Mouse (Mus musculus): ENCODE measurements around the gene Bcl3. TPM values are rescaled to one million over a fixed set of nuclear protein-coding genes. Genes with fewer than 3 reads are reported as not detected.

Bcl3 gene
- total RNA-seq, 2 experiments from 2014 or later, result 15.4 to 16.6 TPM

- no peak for DNase-seq
These were observed 11.5 kb upstream of the Bcl3 start for GRCm38 (mm10) chr7:19834055-19834454.

- DNase-seq, result no peak
These were observed 9.3 kb upstream of the Bcl3 start for GRCm38 (mm10) chr7:19831837-19832236.

DNA sequence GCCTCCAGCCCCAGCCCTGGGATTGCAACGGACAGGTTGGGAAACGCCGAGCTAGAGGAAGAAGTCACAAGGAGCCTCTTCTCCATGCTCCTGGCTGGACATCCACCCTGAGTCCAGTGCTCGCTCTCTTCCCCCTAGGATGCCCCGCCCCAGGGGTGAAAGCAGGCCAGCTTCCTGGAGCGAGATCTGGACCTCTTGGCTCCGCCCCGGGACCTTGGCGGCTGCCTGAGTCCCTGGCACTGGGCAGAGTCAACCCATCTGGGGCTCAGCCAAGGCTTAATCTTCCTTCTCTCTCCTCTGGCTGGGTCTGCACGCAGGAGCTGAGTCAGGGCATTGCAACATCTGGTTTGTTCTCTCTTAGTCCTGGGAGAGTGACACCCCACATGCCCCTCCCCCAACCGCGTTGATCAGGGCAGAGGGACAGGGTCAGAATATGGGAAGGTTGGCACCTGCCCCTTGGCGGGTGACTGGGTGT lies 8.1 kb upstream of the Bcl3 start:
- DNase-seq, result peak; percentile 97

- no peak for DNase-seq
These were observed 7.1 kb upstream of the Bcl3 start for GRCm38 (mm10) chr7:19829694-19830093.

- DNase-seq, result peak; percentile 59
These were observed 4.2 kb upstream of the Bcl3 start for GRCm38 (mm10) chr7:19826756-19827155.

GRCm38 (mm10) chr7:19824182-19824973 lies 1.8 kb upstream of the Bcl3 start:
- peak; percentile 97 for DNase-seq

- peak; percentile 57 for DNase-seq
These were observed 949 bp upstream of the Bcl3 start for GRCm38 (mm10) chr7:19823256-19824181.

GRCm38 (mm10) chr7:19822193-19822592 lies 377 bp downstream of the Bcl3 start:
- DNase-seq, result no peak

DNA sequence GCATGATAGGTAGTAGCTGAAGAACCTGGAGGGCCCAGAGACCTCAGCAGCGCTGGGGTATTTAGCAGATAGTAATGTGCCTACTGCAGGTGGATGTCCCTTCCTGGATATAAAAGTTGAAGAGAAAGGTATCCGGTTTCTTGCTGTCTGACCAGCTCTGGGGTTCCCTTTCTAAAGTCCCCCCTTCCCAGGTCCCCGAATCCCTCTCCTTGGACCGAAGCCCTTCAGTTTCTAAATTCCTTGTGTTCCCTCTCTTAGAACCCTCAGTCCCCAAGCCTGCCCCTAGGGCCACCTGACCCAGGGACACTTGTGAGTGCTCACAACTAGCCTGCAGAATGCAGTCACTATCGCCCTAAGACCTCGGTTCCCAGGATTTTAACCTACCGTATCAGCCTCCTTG lies 937 bp downstream of the Bcl3 start:
- no peak for DNase-seq

DNA sequence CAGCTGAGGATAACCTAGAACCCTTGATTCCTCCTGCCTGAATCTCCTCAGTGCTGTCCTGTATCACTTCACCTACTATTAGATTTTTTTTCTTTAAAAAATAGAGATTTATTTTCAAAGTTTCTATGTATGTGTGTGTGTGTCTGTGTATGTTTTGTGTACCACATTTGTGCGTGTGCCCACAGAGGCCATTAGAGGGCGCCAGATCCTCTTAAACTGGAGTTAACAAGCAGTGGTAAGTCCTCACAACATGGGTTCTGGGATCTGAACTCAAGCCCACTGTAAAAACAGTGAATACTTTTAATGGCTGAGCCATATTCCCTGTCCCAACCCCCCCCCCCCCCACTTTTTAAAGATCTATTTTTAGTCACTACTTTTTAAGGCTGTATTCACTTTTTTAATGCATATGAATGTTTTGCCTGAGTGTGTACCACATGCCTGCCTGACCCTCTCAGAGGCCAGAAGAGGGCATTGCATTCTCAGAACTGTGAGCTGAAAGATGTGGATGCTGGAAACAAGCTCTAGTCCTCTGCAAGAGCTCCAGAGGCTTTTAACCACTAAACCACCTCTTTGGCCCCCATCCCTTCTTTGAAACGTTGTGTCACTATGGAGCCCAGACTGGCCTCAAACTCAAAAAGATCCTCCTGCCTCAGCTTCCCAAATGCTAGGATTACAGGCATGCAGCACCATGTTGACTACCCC lies 2.1 kb downstream of the Bcl3 start:
- no peak for DNase-seq

- DNase-seq, result no peak
These were observed 3.7 kb downstream of the Bcl3 start for GRCm38 (mm10) chr7:19818875-19819274.

GRCm38 (mm10) chr7:19818440-19818839 lies 4.1 kb downstream of the Bcl3 start:
- DNase-seq, result peak; percentile 65

- DNase-seq, result peak; percentile 53
These were observed 5.0 kb downstream of the Bcl3 start for GRCm38 (mm10) chr7:19817382-19818105.

DNA sequence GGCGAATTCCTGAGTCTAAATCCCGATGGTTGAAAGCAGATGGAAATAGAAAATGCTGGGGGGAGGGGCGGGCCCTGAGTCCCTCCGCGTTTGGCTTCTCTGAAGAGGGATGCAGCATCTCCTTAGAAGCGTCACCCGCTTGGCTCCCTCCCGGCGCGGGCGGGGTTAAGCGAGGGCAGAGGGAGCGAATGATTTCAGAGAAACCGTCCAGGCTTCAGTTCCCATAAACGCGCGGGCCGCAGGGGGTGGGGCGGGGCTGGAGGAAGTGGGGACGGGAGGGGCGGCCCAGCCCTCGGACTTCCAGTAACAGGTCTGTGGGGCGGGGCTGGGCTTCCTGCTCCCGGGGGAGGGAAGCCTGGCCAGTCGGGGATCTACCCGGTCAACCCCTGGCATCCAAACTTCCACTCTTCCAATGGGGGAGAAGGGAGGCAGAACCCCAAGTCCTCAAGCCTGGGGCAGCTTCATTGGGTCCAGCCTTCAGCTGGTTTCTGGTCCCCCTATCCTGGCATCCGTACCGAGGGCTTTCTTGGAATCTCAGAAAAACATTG lies 6.3 kb downstream of the Bcl3 start:
- peak; percentile 92 for DNase-seq

GRCm38 (mm10) chr7:19815296-19816223 lies 7.0 kb downstream of the Bcl3 start:
- no peak for DNase-seq

DNA sequence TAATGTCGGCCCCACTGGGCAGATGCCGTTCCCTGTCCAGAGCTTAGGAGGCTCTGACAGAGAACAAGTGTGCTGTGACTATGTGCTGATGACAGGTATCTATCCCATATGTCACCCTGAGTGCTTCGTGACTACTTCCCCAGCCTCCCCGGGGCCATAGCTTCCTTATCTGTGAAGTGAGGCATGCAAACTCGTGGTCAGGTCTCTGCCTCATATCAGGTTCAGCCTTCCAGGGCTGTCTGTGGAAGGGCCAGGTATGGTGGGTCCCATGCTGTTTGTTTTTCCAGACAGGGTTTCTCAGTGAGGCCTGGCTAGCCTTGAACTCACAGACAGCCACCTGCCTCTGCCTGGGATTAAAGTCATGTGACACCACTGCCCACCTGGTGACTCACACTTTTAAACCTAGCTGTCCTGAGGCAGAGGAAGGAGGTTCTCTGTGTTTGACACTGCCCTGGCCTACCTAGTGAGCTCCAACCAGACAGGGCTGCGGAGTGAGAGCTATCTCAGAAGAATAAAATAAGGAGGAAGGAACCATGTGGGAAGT lies 8.9 kb downstream of the Bcl3 start:
- no peak for DNase-seq

DNA sequence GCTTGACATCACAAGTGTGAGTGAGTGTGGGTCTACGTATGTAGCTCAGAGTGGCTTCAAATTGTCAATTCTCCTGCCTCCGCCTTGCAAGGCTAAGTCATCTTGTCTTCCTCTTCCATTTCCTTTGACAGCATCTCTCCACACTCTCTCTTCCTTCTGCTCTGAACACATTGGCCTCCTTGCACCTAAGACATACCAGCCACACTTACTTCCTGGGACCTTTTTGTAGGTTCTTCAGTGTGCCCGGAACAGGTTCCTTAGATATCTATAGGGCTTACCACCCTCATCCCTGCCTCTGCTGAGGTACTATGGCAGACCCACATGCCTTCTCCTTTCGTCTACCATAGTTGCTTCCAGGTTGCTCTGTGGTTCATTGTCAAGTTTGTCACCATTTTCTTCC lies 9.4 kb downstream of the Bcl3 start:
- DNase-seq, result no peak

DNA sequence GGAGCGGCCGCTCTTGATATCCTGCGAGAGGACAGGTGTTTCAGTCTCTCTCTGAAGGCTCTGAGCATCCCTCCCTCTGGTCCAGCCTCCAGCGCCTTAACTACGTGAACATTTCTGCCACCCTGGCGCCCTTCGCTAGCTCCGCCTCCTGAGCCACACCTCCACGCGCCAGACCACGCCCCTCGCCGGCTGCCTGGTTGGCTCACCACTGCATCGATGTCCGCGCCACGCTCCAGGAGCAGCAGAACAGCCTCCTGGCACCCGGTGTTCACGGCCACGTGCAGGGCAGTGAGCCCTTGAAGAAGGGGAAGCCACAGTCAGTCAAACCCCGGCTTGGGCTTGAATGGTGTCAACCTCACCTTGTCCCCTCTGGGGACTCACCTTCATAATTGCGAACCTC lies 11.5 kb downstream of the Bcl3 start:
- DNase-seq, result peak; percentile 58

GRCm38 (mm10) chr7:19809369-19809768 lies 13.2 kb downstream of the Bcl3 start:
- peak; percentile 65 for DNase-seq

Data from adrenal gland, postnatal 10 days (tissue).